Comparison of ENCODE assay signal across 24 mouse cellular contexts in genomic region chr11:26120781-26121557, GRCm38 (mm10).
DNase-seq lines count a peak whose midpoint lies in the region; ATAC-seq lines count a peak whose summit lies in the region.
"Had no signal": no experiment of that assay in that cellular context is flagged by ENCODE, and none has a peak within 500 bp of the region (broad histone marks: within the 10 kb centered on the region; RNA-seq: fewer than 3 reads in every experiment).

No protein-coding gene starts in this region.

- H3K27ac ChIP-seq in hindbrain, embryonic 13.5 days = peak overlapping the region; percentile 73
- H3K27ac ChIP-seq in hindbrain, embryonic 11.5 days (ENCODE audit: low read depth, low read length) = no peak overlapping the region
- H3K27ac ChIP-seq in midbrain, embryonic 14.5 days (replicated peaks; ENCODE audit: low read depth, low read length) = no peak overlapping the region
- H3K27ac ChIP-seq in midbrain, embryonic 10.5 days (replicated peaks) = no peak overlapping the region
- H3K27ac ChIP-seq in neural tube, embryonic 14.5 days (ENCODE audit: low read depth, low read length) = peak overlapping the region; percentile 74
- H3K27ac ChIP-seq: embryonic facial prominence, embryonic 12.5 days; heart, embryonic 13.5 days; intestine, embryonic 15.5 days; kidney, embryonic 15.5 days; limb, embryonic 15.5 days; liver, embryonic 15.5 days; stomach, postnatal 0 days had no signal

- no peaks in the 10 kb centered on the region for H3K27me3 ChIP-seq in hindbrain, embryonic 13.5 days
- H3K27me3 ChIP-seq in hindbrain, embryonic 11.5 days (ENCODE audit: control insufficient read depth, insufficient read depth, low read length) = no peaks in the 10 kb centered on the region
- H3K27me3 ChIP-seq in midbrain, embryonic 14.5 days (ENCODE audit: control insufficient read depth, insufficient read depth, low read length) = no peaks in the 10 kb centered on the region
- no peaks in the 10 kb centered on the region for H3K27me3 ChIP-seq in midbrain, embryonic 10.5 days (ENCODE audit: low read depth, poor library complexity, severe bottlenecking)
- no peaks in the 10 kb centered on the region for H3K27me3 ChIP-seq in neural tube, embryonic 14.5 days (ENCODE audit: control insufficient read depth, insufficient read depth, low read length)
- H3K27me3 ChIP-seq: embryonic facial prominence, embryonic 12.5 days; heart, embryonic 13.5 days; intestine, embryonic 15.5 days; kidney, embryonic 15.5 days; limb, embryonic 15.5 days; liver, embryonic 15.5 days had no signal

- H3K9ac ChIP-seq in hindbrain, embryonic 13.5 days = no peak overlapping the region
- H3K9ac ChIP-seq in hindbrain, embryonic 11.5 days (ENCODE audit: low read depth, low read length) = no peak overlapping the region
- no peak overlapping the region for H3K9ac ChIP-seq in midbrain, embryonic 14.5 days (replicated peaks; ENCODE audit: low read length)
- H3K9ac ChIP-seq in neural tube, embryonic 14.5 days (replicated peaks; ENCODE audit: low read depth, low read length) = no peak overlapping the region
- H3K9ac ChIP-seq: embryonic facial prominence, embryonic 12.5 days; heart, embryonic 13.5 days; intestine, embryonic 15.5 days; kidney, embryonic 15.5 days; limb, embryonic 15.5 days; liver, embryonic 15.5 days had no signal

- DNase-seq in hindbrain, embryonic 11.5 days (ENCODE audit: low spot score) = no peak
- peak; percentile 66 for DNase-seq in midbrain, embryonic 14.5 days
- DNase-seq in midbrain, embryonic 10.5 days (ENCODE audit: low spot score) = no peak
- peak; percentile 63 for DNase-seq in forelimb bud, embryonic 11.5 days (ENCODE audit: low read depth, low spot score)
- no peak for DNase-seq in spleen, adult 18-20 months
- no peak for DNase-seq in adipocyte (ENCODE audit: low spot score)
- DNase-seq: adrenal gland, postnatal 25 days; cerebellum, adult 2 months; gastrocnemius, postnatal 14 days; heart, adult 18-20 months; kidney, postnatal 4 days; right cerebral cortex, postnatal 4 days had no signal

- 0 out of 2 replicates have a peak overlapping the region, but pooled peaks have one; percentile 13 for H3K4me2 ChIP-seq in hindbrain, embryonic 13.5 days
- H3K4me2 ChIP-seq in hindbrain, embryonic 11.5 days (replicated peaks; ENCODE audit: low read depth, low read length) = no peak overlapping the region
- H3K4me2 ChIP-seq in midbrain, embryonic 14.5 days (ENCODE audit: low read length) = no peak overlapping the region
- H3K4me2 ChIP-seq in neural tube, embryonic 14.5 days (ENCODE audit: low read depth, low read length) = peak overlapping the region; percentile 26; the same call in 1 of the 2 replicates
- H3K4me2 ChIP-seq: embryonic facial prominence, embryonic 12.5 days; heart, embryonic 13.5 days; intestine, embryonic 15.5 days; kidney, embryonic 15.5 days; limb, embryonic 15.5 days; liver, embryonic 15.5 days had no signal

- no peak overlapping the region for H3K4me3 ChIP-seq in hindbrain, embryonic 13.5 days
- H3K4me3 ChIP-seq in hindbrain, embryonic 11.5 days (ENCODE audit: low read depth, low read length) = no peak overlapping the region
- no peak overlapping the region for H3K4me3 ChIP-seq in midbrain, embryonic 14.5 days (replicated peaks; ENCODE audit: low read depth, low read length)
- H3K4me3 ChIP-seq in midbrain, embryonic 10.5 days = no peak overlapping the region
- H3K4me3 ChIP-seq in neural tube, embryonic 14.5 days (ENCODE audit: low read depth, low read length) = no peak overlapping the region
- H3K4me3 ChIP-seq: embryonic facial prominence, embryonic 12.5 days; erythroblast, embryonic 14.5 days; heart, embryonic 13.5 days; intestine, embryonic 15.5 days; kidney, embryonic 15.5 days; limb, embryonic 15.5 days; liver, embryonic 15.5 days; myocyte had no signal

- no peaks in the 10 kb centered on the region for H3K9me3 ChIP-seq in hindbrain, embryonic 13.5 days
- no peaks in the 10 kb centered on the region for H3K9me3 ChIP-seq in hindbrain, embryonic 11.5 days (ENCODE audit: control insufficient read depth, low read length)
- no peaks in the 10 kb centered on the region for H3K9me3 ChIP-seq in midbrain, embryonic 14.5 days (ENCODE audit: control insufficient read depth, low read length)
- no peaks in the 10 kb centered on the region for H3K9me3 ChIP-seq in midbrain, embryonic 10.5 days (replicated peaks)
- no peaks in the 10 kb centered on the region for H3K9me3 ChIP-seq in neural tube, embryonic 14.5 days (ENCODE audit: control insufficient read depth, low read length)
- H3K9me3 ChIP-seq: embryonic facial prominence, embryonic 12.5 days; heart, embryonic 13.5 days; intestine, embryonic 15.5 days; kidney, embryonic 15.5 days; limb, embryonic 15.5 days; liver, embryonic 15.5 days had no signal

- ATAC-seq in hindbrain, embryonic 13.5 days (ENCODE audit: low FRiP score) = peak; percentile 81
- ATAC-seq in hindbrain, embryonic 11.5 days (ENCODE audit: low FRiP score) = no peak
- no peak for ATAC-seq in midbrain, embryonic 14.5 days (ENCODE audit: low FRiP score, low TSS enrichment)
- peak; percentile 85 for ATAC-seq in neural tube, embryonic 14.5 days (ENCODE audit: low read depth)
- ATAC-seq: intestine, embryonic 15.5 days; Patski had no signal

- 46% methylated on average over 8 of the region's 8 CpGs for WGBS in hindbrain, embryonic 13.5 days
- WGBS in hindbrain, embryonic 11.5 days = 64% methylated on average over 8 of the region's 8 CpGs
- 55% methylated on average over 8 of the region's 8 CpGs for WGBS in midbrain, embryonic 14.5 days
- WGBS in midbrain, embryonic 10.5 days = 80% methylated on average over 8 of the region's 8 CpGs
- WGBS in neural tube, embryonic 14.5 days = 17% methylated on average over 8 of the region's 8 CpGs

- no peaks in the 10 kb centered on the region for H3K36me3 ChIP-seq in hindbrain, embryonic 13.5 days
- H3K36me3 ChIP-seq in hindbrain, embryonic 11.5 days (ENCODE audit: control insufficient read depth, insufficient read depth, low read length) = no peaks in the 10 kb centered on the region
- H3K36me3 ChIP-seq in midbrain, embryonic 14.5 days (ENCODE audit: control insufficient read depth, insufficient read depth, low read length) = no peaks in the 10 kb centered on the region
- H3K36me3 ChIP-seq in midbrain, embryonic 10.5 days = no peaks in the 10 kb centered on the region
- H3K36me3 ChIP-seq in neural tube, embryonic 14.5 days (ENCODE audit: control insufficient read depth, insufficient read depth, low read length) = no peaks in the 10 kb centered on the region
- H3K36me3 ChIP-seq: embryonic facial prominence, embryonic 12.5 days; heart, embryonic 13.5 days; intestine, embryonic 15.5 days; kidney, embryonic 15.5 days; limb, embryonic 15.5 days; liver, embryonic 15.5 days had no signal

- H3K4me1 ChIP-seq in hindbrain, embryonic 13.5 days (replicated peaks) = peaks cover 14% of the 10 kb centered on the region
- no peaks in the 10 kb centered on the region for H3K4me1 ChIP-seq in hindbrain, embryonic 11.5 days (replicated peaks; ENCODE audit: control insufficient read depth, insufficient read depth, low read length)
- no peaks in the 10 kb centered on the region for H3K4me1 ChIP-seq in midbrain, embryonic 14.5 days (ENCODE audit: control insufficient read depth, insufficient read depth, low read length)
- H3K4me1 ChIP-seq in midbrain, embryonic 10.5 days = peaks cover 4% of the 10 kb centered on the region; the same call in 1 of the 2 replicates
- H3K4me1 ChIP-seq in neural tube, embryonic 14.5 days (ENCODE audit: control insufficient read depth, insufficient read depth, low read length) = peaks cover 8% of the 10 kb centered on the region; the same call in 1 of the 2 replicates
- H3K4me1 ChIP-seq: heart, embryonic 13.5 days; intestine, embryonic 15.5 days; kidney, embryonic 15.5 days; limb, embryonic 15.5 days; liver, embryonic 15.5 days had no signal

Comparison
In these comparisons a context has a peak if more than half of its experiments do, and no peak if none do; other contexts are left out.
1. ATAC-seq: peak in hindbrain, embryonic 13.5 days (single experiment) and neural tube, embryonic 14.5 days (single experiment); none in hindbrain, embryonic 11.5 days (single experiment) and midbrain, embryonic 14.5 days (single experiment).
2. H3K27ac ChIP-seq: peak in hindbrain, embryonic 13.5 days (single experiment) and neural tube, embryonic 14.5 days (single experiment); none in hindbrain, embryonic 11.5 days (single experiment), midbrain, embryonic 14.5 days (single experiment) and midbrain, embryonic 10.5 days (single experiment).
3. H3K4me2 ChIP-seq: peak in hindbrain, embryonic 13.5 days (single experiment) and neural tube, embryonic 14.5 days (single experiment); none in hindbrain, embryonic 11.5 days (single experiment) and midbrain, embryonic 14.5 days (single experiment).
4. DNase-seq: peak in midbrain, embryonic 14.5 days (single experiment) and forelimb bud, embryonic 11.5 days (single experiment); none in hindbrain, embryonic 11.5 days (single experiment), midbrain, embryonic 10.5 days (single experiment), spleen, adult 18-20 months (0 of 2) and adipocyte (single experiment).